Mouse (Mus musculus): ENCODE measurements at regions not wholly inside any gene's neighbourhood (a gene's known extent, or its start where the extent isn't known, plus 50 kb on each side); places are given as distances from the start of the nearest gene placed in this dataset.
A peak's percentile ranks its signal among the peaks of the same experiment; 100 is the strongest.
"Not testable (repeated sequence)": the region's sequence is repeated elsewhere in the genome, so short reads cannot be mapped to it uniquely, and the experiment has no call there.

GRCm38 (mm10) chr12:98144464-98144863 is 114.8 kb downstream of the Galc start:
- H3K4me3 ChIP-seq (ENCODE audit: insufficient read depth, low read length) = no peak overlapping the region
- H3K27ac ChIP-seq (ENCODE audit: insufficient read depth, low read length) = no peak overlapping the region
- no peaks in the 10 kb centered on the region for H3K4me1 ChIP-seq (ENCODE audit: control insufficient read depth, insufficient read depth, low read length)
- no peak for TF ChIP-seq CTCF (IDR thresholded peaks at IDR 0.05; ENCODE audit: borderline replicate concordance, insufficient read depth, low read length)
- TF ChIP-seq POLR2A (IDR thresholded peaks at IDR 0.05; ENCODE audit: low read depth, low read length) = no peak

- H3K27ac ChIP-seq (ENCODE audit: insufficient read depth, low read length) = no peak overlapping the region
- no peak overlapping the region for H3K4me3 ChIP-seq (ENCODE audit: insufficient read depth, low read length)
- TF ChIP-seq CTCF (IDR thresholded peaks at IDR 0.05; ENCODE audit: borderline replicate concordance, insufficient read depth, low read length) (no peak), POLR2A (IDR thresholded peaks at IDR 0.05; ENCODE audit: low read depth, low read length) (no peak)
- H3K4me1 ChIP-seq (ENCODE audit: control insufficient read depth, insufficient read depth, low read length) = no peaks in the 10 kb centered on the region
Observed at GRCm38 (mm10) chr12:98143170-98143569, 116.1 kb downstream of the Galc start.

GRCm38 (mm10) chr12:98139906-98140305 is 119.4 kb downstream of the Galc start:
- not testable (repeated sequence) for H3K4me1 ChIP-seq (ENCODE audit: control insufficient read depth, insufficient read depth, low read length); H3K27ac ChIP-seq (ENCODE audit: insufficient read depth, low read length); H3K4me3 ChIP-seq (ENCODE audit: insufficient read depth, low read length)

- TF ChIP-seq CTCF (IDR thresholded peaks at IDR 0.05; ENCODE audit: borderline replicate concordance, insufficient read depth, low read length) (no peak), POLR2A (IDR thresholded peaks at IDR 0.05; ENCODE audit: low read depth, low read length) (no peak)
- Histone ChIP-seq H3K4me3 (ENCODE audit: insufficient read depth, low read length) (no peak overlapping the region), H3K4me1 (ENCODE audit: control insufficient read depth, insufficient read depth, low read length) (no peaks in the 10 kb centered on the region), H3K27ac (ENCODE audit: insufficient read depth, low read length) (no peak overlapping the region)
Observed at GRCm38 (mm10) chr12:98131276-98131675, 128.0 kb downstream of the Galc start.

GRCm38 (mm10) chr12:98123541-98123940 is 135.7 kb downstream of the Galc start:
- no peak for TF ChIP-seq POLR2A (IDR thresholded peaks at IDR 0.05; ENCODE audit: low read depth, low read length)
- no peak for TF ChIP-seq CTCF (IDR thresholded peaks at IDR 0.05; ENCODE audit: borderline replicate concordance, insufficient read depth, low read length)
- no peak overlapping the region for H3K27ac ChIP-seq (ENCODE audit: insufficient read depth, low read length)
- H3K4me1 ChIP-seq (ENCODE audit: control insufficient read depth, insufficient read depth, low read length) = no peaks in the 10 kb centered on the region
- no peak overlapping the region for H3K4me3 ChIP-seq (ENCODE audit: insufficient read depth, low read length)

GRCm38 (mm10) chr12:98108039-98108438 is 151.2 kb downstream of the Galc start:
- Histone ChIP-seq H3K4me3 (ENCODE audit: insufficient read depth, low read length) (no peak overlapping the region), H3K4me1 (ENCODE audit: control insufficient read depth, insufficient read depth, low read length) (peaks cover 3% of the 10 kb centered on the region; the same call in 1 of the 2 replicates), H3K27ac (ENCODE audit: insufficient read depth, low read length) (peak overlapping the region; percentile 81)
- TF ChIP-seq POLR2A (IDR thresholded peaks at IDR 0.05; ENCODE audit: low read depth, low read length) (no peak), CTCF (IDR thresholded peaks at IDR 0.05; ENCODE audit: borderline replicate concordance, insufficient read depth, low read length) (no peak)

GRCm38 (mm10) chr12:98106789-98107684 is 152.2 kb downstream of the Galc start:
- TF ChIP-seq POLR2A (IDR thresholded peaks at IDR 0.05; ENCODE audit: low read depth, low read length) (no peak), CTCF (IDR thresholded peaks at IDR 0.05; ENCODE audit: borderline replicate concordance, insufficient read depth, low read length) (no peak)
- Histone ChIP-seq H3K27ac (ENCODE audit: insufficient read depth, low read length) (peak overlapping the region; percentile 56), H3K4me1 (ENCODE audit: control insufficient read depth, insufficient read depth, low read length) (peaks cover 3% of the 10 kb centered on the region; the same call in 1 of the 2 replicates), H3K4me3 (ENCODE audit: insufficient read depth, low read length) (no peak overlapping the region)

- TF ChIP-seq CTCF (IDR thresholded peaks at IDR 0.05; ENCODE audit: borderline replicate concordance, insufficient read depth, low read length) (no peak), POLR2A (IDR thresholded peaks at IDR 0.05; ENCODE audit: low read depth, low read length) (no peak)
- Histone ChIP-seq H3K4me3 (ENCODE audit: insufficient read depth, low read length) (no peak overlapping the region), H3K27ac (ENCODE audit: insufficient read depth, low read length) (peak overlapping the region; percentile 56), H3K4me1 (ENCODE audit: control insufficient read depth, insufficient read depth, low read length) (peaks cover 3% of the 10 kb centered on the region; the same call in 1 of the 2 replicates)
Observed at GRCm38 (mm10) chr12:98106151-98106788, 153.0 kb downstream of the Galc start.

GRCm38 (mm10) chr12:98105749-98106148 is 153.5 kb downstream of the Galc start:
- H3K27ac ChIP-seq (ENCODE audit: insufficient read depth, low read length) = no peak overlapping the region; the same call in 1 of the 2 replicates
- no peak for TF ChIP-seq CTCF (IDR thresholded peaks at IDR 0.05; ENCODE audit: borderline replicate concordance, insufficient read depth, low read length)
- no peak for TF ChIP-seq POLR2A (IDR thresholded peaks at IDR 0.05; ENCODE audit: low read depth, low read length)
- H3K4me1 ChIP-seq (ENCODE audit: control insufficient read depth, insufficient read depth, low read length) = peaks cover 3% of the 10 kb centered on the region; the same call in 1 of the 2 replicates
- H3K4me3 ChIP-seq (ENCODE audit: insufficient read depth, low read length) = no peak overlapping the region

GRCm38 (mm10) chr12:98090171-98090570 is 169.1 kb downstream of the Galc start:
- no peak overlapping the region for H3K4me3 ChIP-seq (ENCODE audit: insufficient read depth, low read length)
- no peak for TF ChIP-seq CTCF (IDR thresholded peaks at IDR 0.05; ENCODE audit: borderline replicate concordance, insufficient read depth, low read length)
- H3K27ac ChIP-seq (ENCODE audit: insufficient read depth, low read length) = no peak overlapping the region
- no peaks in the 10 kb centered on the region for H3K4me1 ChIP-seq (ENCODE audit: control insufficient read depth, insufficient read depth, low read length)
